Mouse (Mus musculus) retina, adult 2 months (tissue): ENCODE measurements around the gene Ebi3.

Experiments used
- DNase-seq: peaks from one replicate; pipeline ENCODE4 v3.0.0-alpha.2; 2012; ENCODE audit warnings: low read depth, low spot score

Ebi3 gene

DNA sequence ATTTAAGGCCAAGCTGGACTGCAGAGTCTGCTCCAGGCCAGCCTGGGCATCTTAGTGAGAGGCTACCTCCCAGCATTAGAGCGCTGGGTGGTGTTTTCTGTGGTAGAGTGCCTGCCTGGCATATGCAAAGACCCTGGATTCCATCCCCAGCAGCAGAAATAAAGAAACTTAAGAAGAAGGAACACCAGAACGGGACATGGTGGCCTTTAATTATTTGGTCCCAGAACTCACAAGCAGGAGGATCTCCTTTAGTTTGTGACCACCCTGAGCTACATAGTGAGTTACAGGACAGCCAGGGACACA lies 6.1 kb downstream of the Ebi3 start:
- no peak for DNase-seq

GRCm38 (mm10) chr17:55958918-55959728 lies 6.7 kb downstream of the Ebi3 start, which contains the start of gene Yju2:
Yju2 (plus strand) TSS chr17:55959099.
- DNase-seq: peak; percentile 94

DNA sequence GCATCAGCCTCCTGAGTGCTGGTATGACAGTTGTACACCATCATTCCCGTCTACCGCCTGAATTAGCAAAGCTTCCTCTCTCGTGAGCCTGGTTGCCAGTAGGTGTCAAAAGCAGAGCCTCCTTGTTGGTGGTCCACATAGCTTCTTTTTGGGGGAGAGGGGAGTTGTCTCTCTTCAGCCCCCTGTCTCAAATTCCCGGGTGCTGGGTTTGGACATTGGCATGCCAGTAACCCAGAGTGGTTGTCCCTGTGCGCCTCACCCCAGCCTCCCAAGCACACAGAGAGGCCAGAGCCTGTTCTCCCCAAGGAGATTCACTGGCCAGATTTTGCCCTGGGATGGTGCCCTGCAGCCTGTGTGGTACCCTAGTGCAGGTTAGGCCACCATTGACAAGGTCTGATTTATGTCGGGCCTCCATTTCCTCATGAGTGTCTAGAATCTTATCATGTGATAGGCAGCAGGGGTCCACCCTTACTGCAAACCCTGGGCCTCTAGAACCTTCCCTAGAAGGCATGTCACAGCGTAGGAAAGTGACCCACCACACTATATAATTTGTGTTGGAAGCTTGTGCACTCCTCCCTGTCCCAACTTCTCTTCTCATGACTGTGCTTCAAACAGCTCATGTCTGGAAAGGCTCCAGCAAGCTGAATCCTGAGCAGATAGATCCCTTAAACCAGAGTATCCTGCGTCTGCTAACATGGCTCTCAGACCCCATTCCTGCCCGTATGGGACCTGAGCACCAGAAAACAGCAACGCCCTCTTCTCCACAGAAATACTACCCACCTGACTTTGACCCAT lies 7.7 kb downstream of the Ebi3 start:
- DNase-seq: no peak

DNA sequence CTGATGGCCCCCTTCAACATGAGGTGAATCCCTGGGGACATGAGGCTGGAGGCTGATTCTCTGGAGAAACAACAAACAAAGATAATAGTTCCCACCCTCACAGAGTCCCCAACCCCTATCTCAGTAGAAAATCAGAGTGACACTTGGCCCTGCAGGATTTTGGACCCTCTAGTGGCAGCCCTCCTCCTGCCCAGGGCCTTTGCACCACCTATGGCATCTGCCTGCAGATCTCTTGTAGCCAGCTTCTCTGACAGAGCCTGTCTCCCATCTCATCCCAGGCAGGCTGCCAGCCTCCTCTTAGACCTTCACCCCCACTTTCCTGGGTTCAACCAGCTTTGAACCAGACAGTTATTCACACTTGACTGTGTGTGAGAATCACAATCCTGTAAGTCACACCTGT lies 8.4 kb downstream of the Ebi3 start:
- no peak for DNase-seq

DNA sequence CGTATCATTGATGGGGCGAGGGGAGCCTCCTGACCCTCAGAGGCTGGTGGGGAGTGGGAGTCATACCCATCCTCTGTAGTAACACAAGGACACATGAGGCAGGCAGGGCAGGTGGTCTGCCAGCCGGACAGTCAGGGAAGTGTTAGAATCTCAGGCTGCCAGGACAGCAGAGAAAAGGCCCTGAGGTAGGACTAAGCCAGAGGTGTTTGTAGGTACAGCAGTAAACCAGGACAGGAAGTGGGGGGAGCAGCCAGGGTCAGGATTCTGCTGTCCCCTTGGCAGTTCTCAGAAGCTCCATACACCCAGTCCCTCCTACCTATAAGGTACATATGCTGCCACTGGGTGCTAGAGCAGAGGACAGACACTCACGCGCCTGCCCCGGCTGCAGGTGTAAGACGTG lies 9.2 kb downstream of the Ebi3 start:
- no peak for DNase-seq

DNA sequence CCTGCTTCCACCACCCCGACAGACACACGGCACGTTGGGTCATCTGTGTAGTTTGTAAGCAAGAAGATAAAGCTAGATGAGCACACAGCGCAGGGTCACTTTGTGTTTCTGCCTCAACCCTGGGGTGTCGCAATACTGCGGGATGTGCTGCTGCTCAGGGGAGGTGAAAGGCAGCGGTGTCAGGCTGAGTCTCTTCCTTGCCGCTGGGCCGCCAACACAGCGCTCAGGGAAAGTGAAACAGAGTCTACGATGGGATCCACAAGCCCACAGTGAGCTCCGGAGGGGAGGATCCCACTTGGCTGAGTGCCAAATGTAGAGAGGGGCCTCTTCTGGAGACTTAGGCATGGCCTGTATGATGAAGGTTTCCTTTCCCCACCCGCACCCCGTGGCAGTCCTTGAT lies 10.7 kb downstream of the Ebi3 start:
- no peak for DNase-seq

DNA sequence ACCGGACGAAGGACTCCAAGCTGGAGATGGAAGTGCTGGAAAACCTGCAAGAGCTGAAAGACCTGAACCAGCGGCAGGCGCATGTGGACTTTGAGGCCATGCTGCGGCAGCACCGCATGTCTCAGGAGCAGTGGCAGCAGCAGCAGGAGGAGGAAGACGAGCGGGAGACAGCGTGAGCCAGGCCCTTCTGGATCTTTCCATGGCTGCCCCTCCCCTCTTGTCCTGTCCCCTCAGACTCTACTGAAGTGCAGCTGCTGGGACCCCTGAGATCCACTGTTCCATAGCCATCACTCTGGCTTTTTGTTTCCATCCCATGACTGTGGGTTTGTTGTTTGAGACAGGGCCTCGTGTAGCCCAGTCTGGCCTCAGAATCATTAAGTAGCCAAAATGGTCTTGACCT lies 12.1 kb downstream of the Ebi3 start:
- no peak for DNase-seq

DNA sequence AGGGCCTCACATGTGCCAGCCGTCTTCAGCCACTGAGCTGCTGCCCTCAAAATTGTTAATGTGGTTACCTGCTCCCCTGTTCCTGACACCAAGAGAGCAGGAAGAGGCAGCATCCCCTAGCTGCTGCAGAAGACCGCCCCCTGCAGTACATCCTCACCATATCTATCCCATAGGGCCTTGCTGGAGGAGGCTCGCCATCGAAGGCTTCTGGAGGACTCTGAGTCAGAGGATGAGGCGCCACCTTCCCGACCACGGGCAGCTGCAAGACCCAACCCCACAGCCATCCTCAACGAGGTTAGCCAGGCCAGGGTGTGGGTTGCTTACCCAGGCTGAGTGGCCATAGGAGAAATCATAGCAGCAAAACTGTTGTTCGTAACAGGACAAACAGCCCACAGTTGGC lies 12.6 kb downstream of the Ebi3 start:
- DNase-seq: no peak

DNA sequence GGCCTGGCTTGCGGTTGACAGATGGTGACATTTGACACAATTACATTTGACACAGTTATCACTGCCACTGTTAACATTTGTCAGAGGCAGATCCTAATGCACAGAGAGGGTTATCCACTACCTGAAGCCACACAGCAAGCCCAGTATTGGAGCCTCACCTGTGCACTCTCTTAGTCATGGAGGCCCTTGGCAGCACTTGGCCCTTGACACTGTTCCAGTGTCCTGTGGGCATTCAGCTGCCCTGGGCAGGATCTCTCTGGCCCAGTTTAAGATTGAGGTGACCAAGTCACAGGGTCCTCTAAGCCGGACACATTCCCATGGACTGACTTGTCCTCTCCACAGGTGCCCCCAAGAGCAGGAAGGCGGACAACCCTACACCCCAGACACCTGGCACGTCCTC lies 14.7 kb downstream of the Ebi3 start:
- no peak for DNase-seq

GRCm38 (mm10) chr17:55968210-55968609 lies 15.8 kb downstream of the Ebi3 start:
- no peak for DNase-seq

- DNase-seq: no peak
Measured at GRCm38 (mm10) chr17:55969560-55969959, 17.1 kb downstream of the Ebi3 start.

GRCm38 (mm10) chr17:55969966-55970891 lies 17.8 kb downstream of the Ebi3 start, which contains the start of gene Shd:
Shd (plus strand) TSS chr17:55970467.
- no peak for DNase-seq

- no peak for DNase-seq
Measured at GRCm38 (mm10) chr17:55971453-55971852, 19.0 kb downstream of the Ebi3 start.

DNA sequence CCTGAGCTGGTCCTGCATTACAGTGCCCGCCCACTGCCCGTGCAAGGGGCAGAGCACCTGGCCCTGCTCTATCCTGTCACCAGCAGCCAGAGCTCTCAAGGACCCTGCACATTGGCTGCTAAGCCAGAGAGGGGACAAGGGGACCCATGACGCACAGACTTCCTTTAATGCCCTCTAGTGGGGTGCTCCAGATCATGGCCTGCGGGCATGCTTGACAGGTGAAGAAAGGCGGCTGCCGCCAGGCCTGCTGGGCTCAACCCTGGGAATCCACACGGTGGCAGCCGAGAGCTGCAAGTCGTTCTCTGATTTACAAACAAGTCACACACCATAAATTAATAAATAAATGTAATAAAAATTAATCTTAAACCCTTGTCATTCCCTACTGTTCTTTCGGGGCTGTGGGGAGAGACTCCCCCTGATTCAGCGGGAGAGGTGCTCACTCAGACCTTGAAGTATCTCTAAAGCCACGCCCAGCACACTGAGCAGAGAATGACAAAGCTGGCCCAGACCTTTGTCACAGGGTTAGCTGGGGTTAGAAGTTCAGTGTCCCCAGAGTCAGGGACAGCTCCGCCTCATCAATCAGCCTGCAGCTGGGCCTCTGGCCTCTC lies 23.9 kb downstream of the Ebi3 start:
- DNase-seq: no peak

GRCm38 (mm10) chr17:55977301-55977700 lies 24.9 kb downstream of the Ebi3 start:
- no peak for DNase-seq

GRCm38 (mm10) chr17:55986030-55986961 lies 33.9 kb downstream of the Ebi3 start, which contains the start of gene Fsd1:
Fsd1 (plus strand) TSS chr17:55986509.
- DNase-seq: peak; percentile 36

DNA sequence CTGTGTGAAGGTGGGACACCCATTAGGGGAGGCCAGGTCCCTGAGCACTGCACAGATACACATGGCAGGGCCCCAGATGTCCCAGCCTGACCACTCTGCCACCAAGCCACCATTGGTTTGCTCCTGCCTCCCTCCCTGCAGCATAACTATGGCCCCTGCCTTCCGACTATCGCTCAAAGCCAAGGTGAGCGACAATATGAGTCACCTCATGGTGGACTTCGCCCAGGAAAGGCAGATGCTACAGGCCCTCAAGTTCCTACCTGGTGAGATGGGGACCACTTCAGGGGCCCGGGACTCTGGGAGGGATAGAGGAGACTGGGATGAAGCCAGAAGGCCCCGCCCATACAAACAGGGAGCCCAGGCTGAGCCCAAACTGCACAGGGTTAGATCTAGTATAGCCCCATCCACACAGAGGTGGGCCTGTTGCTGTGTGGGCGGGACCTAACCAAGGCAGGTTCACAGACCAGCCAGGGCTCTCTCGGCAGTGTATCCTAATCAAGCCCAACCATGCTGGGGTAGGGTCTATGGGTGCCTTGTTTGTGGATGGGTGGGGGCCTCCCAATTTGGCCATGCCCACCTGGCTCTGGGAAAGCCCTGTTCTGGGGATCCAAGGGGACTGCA lies 37.9 kb downstream of the Ebi3 start:
- no peak for DNase-seq

GRCm38 (mm10) chr17:55996007-55996406 lies 43.6 kb downstream of the Ebi3 start:
- DNase-seq: no peak

DNA sequence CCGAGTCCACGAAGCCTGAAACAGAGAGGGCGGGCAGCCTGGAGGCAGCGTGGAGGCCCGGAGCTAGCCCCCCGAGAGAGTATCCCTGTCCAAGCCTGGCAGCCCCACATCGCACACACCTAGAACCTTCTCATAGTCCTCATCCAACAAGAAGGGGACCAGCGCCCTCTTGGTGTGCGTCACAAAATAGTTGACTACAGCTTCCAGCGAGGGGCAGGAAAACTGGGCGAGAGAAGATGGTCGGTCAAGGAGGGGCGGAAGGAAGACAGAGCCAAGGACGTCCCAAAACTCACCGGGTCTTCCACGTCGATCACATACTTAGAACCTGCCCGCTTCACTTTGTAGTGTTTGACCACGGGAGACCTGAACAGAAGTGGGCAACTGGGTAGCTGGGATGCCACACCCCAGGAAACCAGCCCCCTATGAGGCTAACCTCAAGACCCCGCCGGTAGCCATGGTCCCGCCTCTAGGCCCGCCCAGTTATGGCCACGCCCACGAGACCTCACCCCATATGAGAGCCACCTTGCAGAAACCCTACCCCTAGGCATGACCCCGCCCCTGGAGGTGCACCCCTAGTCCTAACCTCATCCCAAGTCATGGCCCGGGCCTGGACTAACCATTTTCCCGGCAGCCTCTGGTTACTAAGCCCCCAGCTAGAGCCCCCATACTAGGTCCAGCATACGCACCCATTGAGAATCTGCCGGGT lies 47.5 kb downstream of the Ebi3 start:
- no peak for DNase-seq
